Mouse (Mus musculus) liver, embryonic 11.5 days (tissue): ENCODE data around the gene Crtc2. TPM values are rescaled to one million over a fixed set of nuclear protein-coding genes. Genes with fewer than 3 reads are reported as not detected.

ENCODE experiments used
- ATAC-seq: fragments of 200-750 bp; cut with Nextera tagmentation; replicated peaks from 2 replicates; pipeline ENCODE4 v1.8.0; 2017; ENCODE audit warnings: moderate number of reproducible peaks, mild to moderate bottlenecking, moderate TSS enrichment, moderate library complexity; ENCODE audit not compliant: low FRiP score
- DNase-seq: peaks from one replicate; pipeline ENCODE4 v3.0.0-alpha.2; 2017; ENCODE audit warnings: low spot score
- H3K27ac ChIP-seq: fragments of 300-500 bp; sonication (generic); 2 replicates; pipeline ENCODE4 v1.5.1; 2014; ENCODE audit warnings: mild to moderate bottlenecking, low read depth, low read length, control low read depth
- H3K27me3 ChIP-seq: fragments of 300-500 bp; sonication (generic); replicated peaks from 2 replicates; pipeline ENCODE4 v1.6.1; 2014; ENCODE audit warnings: low read length, mixed read lengths; ENCODE audit not compliant: control insufficient read depth, insufficient read depth
- H3K36me3 ChIP-seq: fragments of 300-500 bp; sonication (generic); 2 replicates; pipeline ENCODE4 v1.6.1; 2014; ENCODE audit warnings: mild to moderate bottlenecking, low read length, moderate library complexity, mixed read lengths; ENCODE audit not compliant: control insufficient read depth, insufficient read depth
- H3K4me1 ChIP-seq: fragments of 300-500 bp; sonication (generic); replicated peaks from 2 replicates; pipeline ENCODE4 v1.6.1; 2014; ENCODE audit warnings: low read length, mixed read lengths; ENCODE audit not compliant: control insufficient read depth, insufficient read depth
- H3K4me2 ChIP-seq: fragments of 300-500 bp; sonication (generic); 2 replicates; pipeline ENCODE4 v1.6.1; 2014; ENCODE audit warnings: mild to moderate bottlenecking, control low read depth, moderate library complexity
- H3K4me3 ChIP-seq: fragments of 300-500 bp; sonication (generic); 2 replicates; pipeline ENCODE4 v1.5.1; 2014; ENCODE audit warnings: low read depth, low read length, control low read depth
- H3K9ac ChIP-seq: fragments of 300-500 bp; sonication (generic); 2 replicates; pipeline ENCODE4 v1.6.1; 2014; ENCODE audit warnings: low read depth, low read length, control low read depth
- H3K9me3 ChIP-seq: fragments of 300-500 bp; sonication (generic); 2 replicates; pipeline ENCODE4 v1.6.1; 2016; ENCODE audit warnings: low read length, inconsistent platforms, mixed read lengths; ENCODE audit not compliant: control insufficient read depth
- WGBS: fragments of 180-500 bp; shearing (Covaris S2); extraction: QIAGEN DNeasy Blood & Tissue Kit; methylation state at CpG from one replicate; pipeline ENCODE4 v1.1.7; 2014; 5-methylcytosine and 5-hydroxymethylcytosine counted together
- polyA plus RNA-seq: library from polyadenylated mRNA; unstranded; fragments of >200 nt; fragmentation: Nextera tagmentation; extraction: Ambion mirVana; gene quantifications from 2 replicates; pipeline ENCODE4 v1.2.1, GENCODE M21; 2014

The Crtc2 gene
- polyA plus RNA-seq, 1 experiment from 2014 or later: 14.8 TPM

GRCm38 (mm10) chr3:90231075-90231474 is 22.9 kb upstream of the Crtc2 start:
- DNase-seq: no peak
- 10% methylated on average over 8 of the region's 8 CpGs for WGBS
- ATAC-seq: no peak
- peak overlapping the region; percentile 93 for H3K9ac ChIP-seq
- H3K36me3 ChIP-seq: peaks cover 7% of the 10 kb centered on the region
- peak overlapping the region; percentile 85 for H3K4me2 ChIP-seq
- peak overlapping the region; percentile 78 for H3K4me3 ChIP-seq
- no peaks in the 10 kb centered on the region for H3K27me3 ChIP-seq
- no peaks in the 10 kb centered on the region for H3K9me3 ChIP-seq
- H3K4me1 ChIP-seq: no peaks in the 10 kb centered on the region
- H3K27ac ChIP-seq: peak overlapping the region; percentile 92; the same call in 1 of the 2 replicates

- Histone ChIP-seq H3K9me3 (no peaks in the 10 kb centered on the region), H3K4me2 (peak within 1 kb of the TSS; percentile 85), H3K27ac (peak within 1 kb of the TSS; percentile 92), H3K4me3 (peak within 1 kb of the TSS; percentile 78), H3K4me1 (no peaks in the 10 kb centered on the region), H3K36me3 (peaks cover 7% of the 10 kb centered on the region), H3K27me3 (no peaks in the 10 kb centered on the region), H3K9ac (peak within 1 kb of the TSS; percentile 93)
- ATAC-seq (peak; percentile 97), DNase-seq (peak; percentile 90)
- under 1% methylated on average over 61 of the region's 61 CpGs for WGBS
These were observed 22.2 kb upstream of the Crtc2 start, which contains the start of gene Jtb for GRCm38 (mm10) chr3:90231507-90232333. Jtb (plus strand) TSS chr3:90231597.

- Histone ChIP-seq H3K4me3 (no peak overlapping the region), H3K27ac (no peak overlapping the region), H3K36me3 (no peaks in the 10 kb centered on the region), H3K9me3 (no peaks in the 10 kb centered on the region), H3K4me2 (no peak overlapping the region), H3K27me3 (no peaks in the 10 kb centered on the region), H3K9ac (no peak overlapping the region), H3K4me1 (peaks cover 7% of the 10 kb centered on the region; the same call in 1 of the 2 replicates)
- DNase-seq (no peak), ATAC-seq (no peak)
- WGBS: 86% methylated on average over 2 of the region's 2 CpGs
These were observed 12.7 kb upstream of the Crtc2 start for GRCm38 (mm10) chr3:90241251-90241650.

- Histone ChIP-seq H3K4me3 (no peak overlapping the region), H3K27me3 (no peaks in the 10 kb centered on the region), H3K4me1 (peaks cover 7% of the 10 kb centered on the region; the same call in 1 of the 2 replicates), H3K27ac (no peak overlapping the region), H3K9ac (no peak overlapping the region), H3K4me2 (no peak overlapping the region), H3K36me3 (no peaks in the 10 kb centered on the region), H3K9me3 (no peaks in the 10 kb centered on the region)
- ATAC-seq (peak; percentile 21; the same call in 1 of the 2 replicates), DNase-seq (no peak)
- WGBS: 80% methylated on average over 10 of the region's 10 CpGs
These were observed 12.1 kb upstream of the Crtc2 start for GRCm38 (mm10) chr3:90241669-90242358.

- Histone ChIP-seq H3K9ac (peak within 1 kb of the TSS; percentile 31; the same call in 1 of the 2 replicates), H3K4me2 (peak within 1 kb of the TSS; percentile 68), H3K36me3 (no peaks in the 10 kb centered on the region), H3K27ac (no peak within 1 kb of the TSS), H3K9me3 (no peaks in the 10 kb centered on the region), H3K4me1 (peaks cover 7% of the 10 kb centered on the region; the same call in 1 of the 2 replicates), H3K27me3 (no peaks in the 10 kb centered on the region), H3K4me3 (peak within 1 kb of the TSS; percentile 39)
- ATAC-seq (no peak), DNase-seq (no peak)
- 12% methylated on average over 19 of the region's 19 CpGs for WGBS
These were observed 10.8 kb upstream of the Crtc2 start, which contains the start of gene Creb3l4 for GRCm38 (mm10) chr3:90242984-90243775. Creb3l4 (minus strand) TSS chr3:90243512.

GRCm38 (mm10) chr3:90245406-90245805 is 8.6 kb upstream of the Crtc2 start:
- 72% methylated on average over 2 of the region's 2 CpGs for WGBS
- DNase-seq (no peak), ATAC-seq (no peak)
- no peaks in the 10 kb centered on the region for H3K9me3 ChIP-seq
- no peaks in the 10 kb centered on the region for H3K27me3 ChIP-seq
- no peak overlapping the region for H3K4me3 ChIP-seq
- H3K4me1 ChIP-seq: peaks cover 17% of the 10 kb centered on the region
- no peak overlapping the region for H3K27ac ChIP-seq
- 0 out of 2 replicates have a peak, but pooled peaks cover 4% of the 10 kb centered on the region for H3K36me3 ChIP-seq
- no peak overlapping the region for H3K4me2 ChIP-seq
- no peak overlapping the region for H3K9ac ChIP-seq

- H3K36me3 ChIP-seq: peaks cover 12% of the 10 kb centered on the region
- ATAC-seq: no peak
- DNase-seq: no peak
- H3K4me2 ChIP-seq: peak overlapping the region; percentile 97
- H3K9me3 ChIP-seq: no peaks in the 10 kb centered on the region
- WGBS: 5% methylated on average over 3 of the region's 3 CpGs
- H3K27me3 ChIP-seq: no peaks in the 10 kb centered on the region
- H3K9ac ChIP-seq: peak overlapping the region; percentile 88
- H3K27ac ChIP-seq: peak overlapping the region; percentile 77
- peaks cover 13% of the 10 kb centered on the region for H3K4me1 ChIP-seq
- H3K4me3 ChIP-seq: peak overlapping the region; percentile 81
These were observed 6.4 kb upstream of the Crtc2 start for GRCm38 (mm10) chr3:90247630-90247959.
